Mouse (Mus musculus) layer of hippocampus, adult 2 months (tissue): ENCODE measurements at regions not wholly inside any gene's neighbourhood (a gene's known extent, or its start where the extent isn't known, plus 50 kb on each side); places are given as distances from the start of the nearest gene placed in this dataset.
A peak's percentile ranks its signal among the peaks of the same experiment; 100 is the strongest.
"Not testable (repeated sequence)": the region's sequence is repeated elsewhere in the genome, so short reads cannot be mapped to it uniquely, and the experiment has no call there.

ENCODE experiments used
- DNase-seq, 2 experiments: peaks; one replicate each; pipeline ENCODE4 v3.0.0; 2022; ENCODE audit warnings: low spot score in 2 of 2
- H3K27ac ChIP-seq: fragments of 200-600 bp; 2 replicates; pipeline ENCODE4 v1.8.1; 2022
- H3K4me3 ChIP-seq: fragments of 200-600 bp; 2 replicates; pipeline ENCODE4 v1.8.1; 2022; ENCODE audit warnings: mild to moderate bottlenecking
- CTCF ChIP-seq: fragments of 200-600 bp; conservative IDR thresholded peaks from 2 replicates; pipeline ENCODE4 v1.8.1; 2022; ENCODE audit warnings: antibody characterized with exemption, mild to moderate bottlenecking, moderate library complexity

- Histone ChIP-seq H3K4me3 (no peak overlapping the region), H3K27ac (no peak overlapping the region)
- no peak for DNase-seq
- TF ChIP-seq CTCF: no peak
Measured at GRCm38 (mm10) chr15:59733031-59733810, 283.2 kb downstream of the 4933412E24Rik start.

- Histone ChIP-seq H3K27ac (no peak overlapping the region), H3K4me3 (no peak overlapping the region)
- no peak for TF ChIP-seq CTCF
- no peak for DNase-seq
Measured at GRCm38 (mm10) chr15:59731129-59731528, 285.3 kb downstream of the 4933412E24Rik start.

- Histone ChIP-seq H3K27ac (peak overlapping the region; percentile 64), H3K4me3 (no peak overlapping the region)
- no peak for TF ChIP-seq CTCF
- peak in 1 of 2 experiments; percentile 16 for DNase-seq
Measured at GRCm38 (mm10) chr15:59728817-59729560, 287.4 kb downstream of the 4933412E24Rik start.

GRCm38 (mm10) chr15:59728131-59728601 lies 288.2 kb downstream of the 4933412E24Rik start:
- peak in 1 of 2 experiments; percentile 17 for DNase-seq
- H3K27ac ChIP-seq: peak overlapping the region; percentile 64
- TF ChIP-seq CTCF: no peak
- no peak overlapping the region for H3K4me3 ChIP-seq

- H3K27ac ChIP-seq: no peak overlapping the region
- TF ChIP-seq CTCF: no peak
Measured at GRCm38 (mm10) chr15:59725881-59726280, 290.5 kb downstream of the 4933412E24Rik start.

GRCm38 (mm10) chr15:59722661-59723413 lies 293.6 kb downstream of the 4933412E24Rik start:
- DNase-seq: no peak
- Histone ChIP-seq H3K4me3 (no peak overlapping the region), H3K27ac (no peak overlapping the region)
- TF ChIP-seq CTCF: no peak

More at GRCm38 (mm10) chr15:59725881-59726280, 290.5 kb downstream of the 4933412E24Rik start:
- no peak overlapping the region for H3K4me3 ChIP-seq
- DNase-seq: no peak

GRCm38 (mm10) chr15:59721420-59721819 lies 295.0 kb downstream of the 4933412E24Rik start:
- peak overlapping the region; percentile 2; the same call in 1 of the 2 replicates for H3K27ac ChIP-seq
- TF ChIP-seq CTCF: no peak
- no peak overlapping the region for H3K4me3 ChIP-seq
- DNase-seq: no peak

- Histone ChIP-seq H3K4me3 (no peak overlapping the region), H3K27ac (peak overlapping the region; percentile 2; the same call in 1 of the 2 replicates)
- DNase-seq: no peak
- no peak for TF ChIP-seq CTCF
Measured at GRCm38 (mm10) chr15:59721018-59721417, 295.4 kb downstream of the 4933412E24Rik start.

GRCm38 (mm10) chr15:59720149-59720548 lies 296.3 kb downstream of the 4933412E24Rik start:
- Histone ChIP-seq H3K27ac (peak overlapping the region; percentile 2; the same call in 1 of the 2 replicates), H3K4me3 (no peak overlapping the region)
- DNase-seq: no peak
- no peak for TF ChIP-seq CTCF

- H3K4me3 ChIP-seq, H3K27ac ChIP-seq, DNase-seq: not testable (repeated sequence)
Measured at GRCm38 (mm10) chr15:59719383-59720128, 296.9 kb downstream of the 4933412E24Rik start.

GRCm38 (mm10) chr15:59716872-59717271 lies 299.5 kb downstream of the 4933412E24Rik start:
- no peak for DNase-seq
- TF ChIP-seq CTCF: no peak
- no peak overlapping the region for H3K27ac ChIP-seq
- H3K4me3 ChIP-seq: no peak overlapping the region

- H3K4me3 ChIP-seq: no peak overlapping the region
- TF ChIP-seq CTCF: no peak
- no peak for DNase-seq
- no peak overlapping the region for H3K27ac ChIP-seq
Measured at GRCm38 (mm10) chr15:59715951-59716350, 300.5 kb downstream of the 4933412E24Rik start.
